Mouse (Mus musculus) heart, postnatal 25 days (tissue): ENCODE measurements at regions not wholly inside any gene's neighbourhood (a gene's known extent, or its start where the extent isn't known, plus 50 kb on each side); places are given as distances from the start of the nearest gene placed in this dataset. TPM values are rescaled to one million over a fixed set of nuclear protein-coding genes. Genes with fewer than 3 reads are reported as not detected.

ENCODE experiments used
- DNase-seq: peaks from one replicate; pipeline ENCODE4 v3.0.0; 2022; ENCODE audit warnings: low spot score
- intact Hi-C: fragments of 180-260 bp; cut with DNase I; formaldehyde crosslinking; loops from one replicate; pipeline ENCODE4 v1.15.1; 2025
- microRNA-seq: library from miRNA; unstranded; fragments of <30 nt; microRNA quantifications from one replicate; pipeline ENCODE4 v1.2.0, GENCODE M21; 2022

GRCm38 (mm10) chr13:10540197-10540940, 179.7 kb upstream of the Chrm3 start:
- no peak for DNase-seq
- intact Hi-C loops = no loop called here

- intact Hi-C loops = no loop called here
- DNase-seq = no peak
Measured at GRCm38 (mm10) chr13:10538927-10539326, 178.3 kb upstream of the Chrm3 start.

- intact Hi-C loops = no loop called here
Measured at GRCm38 (mm10) chr13:10527251-10527650, 166.6 kb upstream of the Chrm3 start.

GRCm38 (mm10) chr13:10526470-10527207, 166.0 kb upstream of the Chrm3 start:
- no peak for DNase-seq
- intact Hi-C loops = no loop called here

More at GRCm38 (mm10) chr13:10527251-10527650, 166.6 kb upstream of the Chrm3 start:
- no peak for DNase-seq

- intact Hi-C loops = no loop called here
- DNase-seq = no peak
Measured at GRCm38 (mm10) chr13:10504211-10504610, 143.6 kb upstream of the Chrm3 start.

GRCm38 (mm10) chr13:10455323-10455722, 94.7 kb upstream of the Chrm3 start:
- no peak for DNase-seq
- intact Hi-C loops = no loop called here

- intact Hi-C loops = loop anchor here (5.0 kb wide), 1 partner anchor 572 kb away; no protein-coding TSS in a partner anchor
- DNase-seq = no peak
Measured at GRCm38 (mm10) chr13:10454667-10455066, 94.0 kb upstream of the Chrm3 start.

GRCm38 (mm10) chr13:10451057-10451456, 90.4 kb upstream of the Chrm3 start:
- intact Hi-C loops = loop anchor here (5.0 kb wide), 1 partner anchor 569 kb away; no protein-coding TSS in a partner anchor
- no peak for DNase-seq

- DNase-seq = no peak
- intact Hi-C loops = no loop called here
Measured at GRCm38 (mm10) chr13:10449502-10449901, 88.9 kb upstream of the Chrm3 start.

- intact Hi-C loops = no loop called here
Measured at GRCm38 (mm10) chr13:10447806-10448205, 87.2 kb upstream of the Chrm3 start.

GRCm38 (mm10) chr13:10445679-10446078, 85.0 kb upstream of the Chrm3 start:
- DNase-seq = no peak
- intact Hi-C loops = no loop called here

More at GRCm38 (mm10) chr13:10447806-10448205, 87.2 kb upstream of the Chrm3 start:
- no peak for DNase-seq

Small RNA genes in the stretch of these regions (microRNA-seq; reads per million reads assigned to microRNA genes)
- gene Gm23415 = not detected
